Mouse (Mus musculus) ES-E14 (cell line): Measurements from ENCODE around the gene Gpr107.

ENCODE experiments used
- CHD2 ChIP-seq: IDR thresholded peaks from 2 replicates; pipeline ENCODE4 v1.6.1; 2014; ENCODE audit warnings: mild to moderate bottlenecking, low read depth, low read length, inconsistent platforms
- HCFC1 ChIP-seq: IDR thresholded peaks from 2 replicates; pipeline ENCODE4 v1.6.1; 2012; ENCODE audit warnings: low read length, inconsistent platforms, borderline replicate concordance; ENCODE audit not compliant: insufficient read depth
- MAFK ChIP-seq: IDR thresholded peaks from 2 replicates; pipeline ENCODE4 v1.6.1; 2014; ENCODE audit warnings: mild to moderate bottlenecking, low read depth, low read length, inconsistent platforms; ENCODE audit not compliant: insufficient read depth
- ZNF384 ChIP-seq: IDR thresholded peaks from 2 replicates; pipeline ENCODE4 v1.6.1; 2012; ENCODE audit warnings: low read depth, low read length, inconsistent platforms

DNA sequence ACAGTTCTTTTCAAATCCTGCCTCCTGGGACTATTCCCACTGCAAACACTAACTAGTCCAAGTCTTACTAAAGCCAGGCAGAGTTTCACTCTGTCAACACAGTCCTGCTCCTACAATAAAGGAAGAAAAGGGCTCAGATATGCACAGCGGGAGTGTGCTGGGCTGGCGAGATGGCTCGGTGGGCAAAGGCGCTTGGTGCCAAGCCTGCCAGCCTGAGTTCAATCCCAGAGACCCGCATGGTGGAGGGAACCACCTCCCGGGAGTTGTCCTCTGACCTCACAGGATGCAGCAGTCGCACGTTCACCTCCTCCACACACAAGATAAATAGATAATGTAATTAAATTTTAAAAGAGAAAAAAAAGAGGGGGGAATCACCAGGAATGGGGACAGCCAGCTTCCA lies 48.8 kb upstream of the Gpr107 start:
- no peak for TF ChIP-seq HCFC1
- TF ChIP-seq ZNF384 = no peak
- TF ChIP-seq CHD2 = no peak
- no peak for TF ChIP-seq MAFK
